Mouse (Mus musculus) embryonic facial prominence, embryonic 13.5 days (tissue): ENCODE results near the gene Tcf25. TPM values are rescaled to one million over a fixed set of nuclear protein-coding genes. Genes with fewer than 3 reads are reported as not detected.
"Not testable (repeated sequence)": the region's sequence is repeated elsewhere in the genome, so short reads cannot be mapped to it uniquely, and the experiment has no call there.

Experiments
- ATAC-seq: fragments of 200-750 bp; cut with Nextera tagmentation; 2 replicates; pipeline ENCODE4 v1.8.0; 2017; ENCODE audit warnings: low read depth; ENCODE audit not compliant: insufficient number of reproducible peaks, insufficient read depth, low FRiP score, low TSS enrichment
- H3K27ac ChIP-seq: fragments of 300-500 bp; sonication (generic); 2 replicates; pipeline ENCODE4 v1.5.1; 2015; ENCODE audit warnings: moderate library complexity, mild to moderate bottlenecking, inconsistent platforms
- H3K27me3 ChIP-seq: fragments of 300-500 bp; sonication (generic); 2 replicates; pipeline ENCODE4 v1.6.1; 2015; ENCODE audit warnings: mild to moderate bottlenecking, inconsistent platforms
- H3K36me3 ChIP-seq: fragments of 300-500 bp; sonication (generic); 2 replicates; pipeline ENCODE4 v1.6.1; 2015; ENCODE audit warnings: mild to moderate bottlenecking, inconsistent platforms
- H3K4me1 ChIP-seq: fragments of 300-500 bp; sonication (generic); 2 replicates; pipeline ENCODE4 v1.6.1; 2015; ENCODE audit warnings: inconsistent platforms
- H3K4me2 ChIP-seq: fragments of 300-500 bp; sonication (generic); 2 replicates; pipeline ENCODE4 v1.6.1; 2015; ENCODE audit warnings: moderate library complexity, mild to moderate bottlenecking, inconsistent platforms
- H3K4me3 ChIP-seq: fragments of 300-500 bp; sonication (generic); 2 replicates; pipeline ENCODE4 v1.5.1; 2015; ENCODE audit warnings: mild to moderate bottlenecking, inconsistent platforms
- H3K9ac ChIP-seq: fragments of 300-500 bp; sonication (generic); 2 replicates; pipeline ENCODE4 v1.6.1; 2015; ENCODE audit warnings: mild to moderate bottlenecking, inconsistent platforms
- H3K9me3 ChIP-seq: fragments of 300-500 bp; sonication (generic); 2 replicates; pipeline ENCODE4 v1.6.1; 2016; ENCODE audit warnings: inconsistent platforms
- WGBS: fragments of 180-500 bp; shearing (Covaris S2); methylation state at CpG from one replicate; pipeline ENCODE4 v1.1.7; 2015; ENCODE audit warnings: mixed read lengths; 5-methylcytosine and 5-hydroxymethylcytosine counted together
- polyA plus RNA-seq: library from polyadenylated mRNA; unstranded; fragments of >200 nt; fragmentation: Nextera tagmentation; extraction: Ambion mirVana; gene quantifications from 2 replicates; pipeline ENCODE4 v1.2.1, GENCODE M21; 2015

Gene Tcf25
- polyA plus RNA-seq, 1 experiment from 2014 or later, result 162 TPM

- 57% methylated on average over 7 of the region's 7 CpGs for WGBS
- peaks cover 13% of the 10 kb centered on the region for H3K36me3 ChIP-seq
- H3K4me1 ChIP-seq, result peaks cover 6% of the 10 kb centered on the region
- H3K4me2 ChIP-seq, result peak within 1 kb of the TSS; percentile 49
- 0 out of 2 replicates have a peak within 1 kb of the TSS, but pooled peaks have one; percentile 46 for H3K9ac ChIP-seq
- H3K27ac ChIP-seq, result no peak within 1 kb of the TSS
- peak within 1 kb of the TSS; percentile 23; the same call in 1 of the 2 replicates for H3K4me3 ChIP-seq
- ATAC-seq, result no peak
- no peaks in the 10 kb centered on the region for H3K27me3 ChIP-seq
- H3K9me3 ChIP-seq, result peaks cover 19% of the 10 kb centered on the region
Measured at GRCm38 (mm10) chr8:123423441-123423840, 49.9 kb downstream of the Tcf25 start, which contains the start of gene Def8. Def8 (plus strand) TSS chr8:123423527.

- Histone ChIP-seq H3K4me3 (no peak overlapping the region), H3K27me3 (no peaks in the 10 kb centered on the region), H3K27ac (no peak overlapping the region), H3K4me1 (peaks cover 6% of the 10 kb centered on the region), H3K9ac (no peak overlapping the region), H3K4me2 (no peak overlapping the region), H3K36me3 (no peaks in the 10 kb centered on the region), H3K9me3 (peaks cover 41% of the 10 kb centered on the region)
- 95% methylated on average over 27 of the region's 27 CpGs for WGBS
- ATAC-seq, result no peak
Measured at GRCm38 (mm10) chr8:123426511-123427509, 53.3 kb downstream of the Tcf25 start.

DNA sequence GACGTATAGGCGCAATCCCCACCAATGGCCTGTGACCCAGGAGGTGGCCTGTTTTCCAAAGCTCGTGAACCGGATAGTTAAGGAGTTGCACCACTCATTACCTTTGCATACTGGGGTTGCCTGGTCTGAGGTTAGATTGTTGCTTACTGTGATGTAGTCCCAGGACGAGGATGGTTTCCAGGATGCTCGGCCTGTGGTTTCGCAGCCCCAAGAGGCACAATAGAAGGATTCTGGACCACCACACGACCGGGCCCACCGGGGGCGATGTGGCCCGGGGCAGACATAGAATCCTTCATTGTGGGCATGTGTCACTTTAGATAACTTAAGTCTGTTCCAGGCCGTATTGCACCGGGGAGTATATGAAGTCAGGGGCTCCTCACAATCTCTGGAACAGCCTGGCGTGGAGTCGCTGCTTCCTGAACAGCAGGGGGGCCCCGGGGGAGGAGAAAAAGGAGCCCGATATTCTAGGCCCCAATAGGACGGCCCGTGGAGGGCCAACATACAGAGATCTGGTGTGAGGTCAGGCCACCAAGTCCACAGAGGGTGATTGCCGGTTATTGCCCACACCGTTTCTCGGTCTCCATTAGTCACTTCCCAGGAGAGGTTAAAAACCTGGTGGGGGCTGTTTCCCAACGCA is 54.2 kb downstream of the Tcf25 start:
- H3K4me2 ChIP-seq, result no peak overlapping the region
- no peaks in the 10 kb centered on the region for H3K27me3 ChIP-seq
- no peak overlapping the region for H3K9ac ChIP-seq
- 95% methylated on average over 24 of the region's 24 CpGs for whole genome bisulfite sequencing
- no peaks in the 10 kb centered on the region for H3K4me1 ChIP-seq
- no peaks in the 10 kb centered on the region for H3K36me3 ChIP-seq
- no peak overlapping the region for H3K4me3 ChIP-seq
- peaks cover 50% of the 10 kb centered on the region for H3K9me3 ChIP-seq
- no peak overlapping the region for H3K27ac ChIP-seq
- no peak for ATAC-seq

- Histone ChIP-seq H3K9ac (no peak overlapping the region), H3K36me3 (no peaks in the 10 kb centered on the region), H3K27me3 (no peaks in the 10 kb centered on the region), H3K9me3 (peaks cover 56% of the 10 kb centered on the region), H3K4me2 (no peak overlapping the region), H3K27ac (no peak overlapping the region), H3K4me1 (no peaks in the 10 kb centered on the region), H3K4me3 (no peak overlapping the region)
- ATAC-seq, result no peak
- WGBS, result 96% methylated on average over 28 of the region's 29 CpGs
Measured at GRCm38 (mm10) chr8:123428343-123428893, 54.9 kb downstream of the Tcf25 start.

- H3K4me2 ChIP-seq, result no peak overlapping the region
- no peaks in the 10 kb centered on the region for H3K4me1 ChIP-seq
- no peak overlapping the region for H3K27ac ChIP-seq
- no peak overlapping the region for H3K9ac ChIP-seq
- peaks cover 56% of the 10 kb centered on the region for H3K9me3 ChIP-seq
- H3K27me3 ChIP-seq, result no peaks in the 10 kb centered on the region
- ATAC-seq, result no peak
- no peak overlapping the region for H3K4me3 ChIP-seq
- no peaks in the 10 kb centered on the region for H3K36me3 ChIP-seq
- 95% methylated on average over 23 of the region's 23 CpGs for WGBS
Measured at GRCm38 (mm10) chr8:123428939-123429721, 55.6 kb downstream of the Tcf25 start.

DNA sequence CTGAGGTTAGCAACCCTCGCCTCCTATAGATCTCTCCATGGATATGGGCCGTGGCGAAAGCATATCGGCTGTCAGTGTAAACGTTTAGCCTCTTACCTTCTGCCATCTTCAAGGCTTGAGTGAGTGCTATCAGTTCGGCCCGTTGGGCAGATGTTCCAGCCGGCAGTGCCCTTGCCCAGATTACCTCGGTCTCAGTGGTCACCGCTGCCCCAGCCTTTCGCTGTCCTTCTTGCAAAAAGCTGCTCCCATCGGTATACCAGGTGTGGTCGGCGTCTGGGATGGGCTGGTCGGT is 56.1 kb downstream of the Tcf25 start:
- not testable (repeated sequence) for H3K27ac ChIP-seq, H3K36me3 ChIP-seq, H3K4me2 ChIP-seq, H3K9ac ChIP-seq, ATAC-seq, H3K27me3 ChIP-seq, H3K4me1 ChIP-seq, H3K4me3 ChIP-seq
- 95% methylated on average over 15 of the region's 15 CpGs for WGBS
- H3K9me3 ChIP-seq, result peaks cover 59% of the 10 kb centered on the region

DNA sequence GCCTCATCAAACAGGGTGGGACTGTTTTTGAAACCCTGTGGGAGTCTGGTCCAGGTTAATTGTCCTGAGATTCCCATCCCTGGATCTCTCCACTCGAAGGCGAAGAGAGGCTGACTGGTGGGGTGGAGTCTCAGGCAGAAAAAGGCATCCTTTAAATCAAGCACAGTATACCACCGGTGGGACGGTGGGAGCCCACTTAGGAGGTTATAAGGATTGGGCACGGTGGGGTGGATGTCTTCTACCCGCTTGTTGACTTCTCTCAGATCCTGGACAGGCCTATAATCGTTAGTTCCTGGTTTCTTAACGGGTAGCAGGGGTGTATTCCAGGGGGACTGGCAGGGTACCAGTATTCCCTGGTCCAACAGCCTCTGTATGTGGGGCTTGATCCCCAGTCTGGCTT is 57.4 kb downstream of the Tcf25 start:
- H3K9me3 ChIP-seq, result peaks cover 63% of the 10 kb centered on the region
- not testable (repeated sequence) for H3K36me3 ChIP-seq, H3K9ac ChIP-seq

GRCm38 (mm10) chr8:123431616-123432365 is 58.2 kb downstream of the Tcf25 start:
- Histone ChIP-seq H3K9me3 (peaks cover 60% of the 10 kb centered on the region), H3K4me2 (no peak overlapping the region), H3K36me3 (no peaks in the 10 kb centered on the region), H3K27me3 (no peaks in the 10 kb centered on the region), H3K4me1 (no peaks in the 10 kb centered on the region), H3K9ac (no peak overlapping the region), H3K27ac (no peak overlapping the region), H3K4me3 (no peak overlapping the region)
- WGBS, result 94% methylated on average over 25 of the region's 25 CpGs
- ATAC-seq, result no peak

More for the DNA sequence above, 57.4 kb downstream of the Tcf25 start:
- H3K4me3 ChIP-seq, ATAC-seq, H3K4me2 ChIP-seq, H3K27ac ChIP-seq, H3K27me3 ChIP-seq, H3K4me1 ChIP-seq: not testable (repeated sequence)
- WGBS, result 88% methylated on average over 8 of the region's 8 CpGs

GRCm38 (mm10) chr8:123432381-123432780 is 58.8 kb downstream of the Tcf25 start:
- Histone ChIP-seq H3K9me3 (peaks cover 55% of the 10 kb centered on the region), H3K4me3 (no peak overlapping the region), H3K4me2 (no peak overlapping the region), H3K27ac (no peak overlapping the region), H3K4me1 (no peaks in the 10 kb centered on the region), H3K9ac (no peak overlapping the region), H3K36me3 (no peaks in the 10 kb centered on the region), H3K27me3 (no peaks in the 10 kb centered on the region)
- 96% methylated on average over 16 of the region's 16 CpGs for WGBS
- no peak for ATAC-seq

DNA sequence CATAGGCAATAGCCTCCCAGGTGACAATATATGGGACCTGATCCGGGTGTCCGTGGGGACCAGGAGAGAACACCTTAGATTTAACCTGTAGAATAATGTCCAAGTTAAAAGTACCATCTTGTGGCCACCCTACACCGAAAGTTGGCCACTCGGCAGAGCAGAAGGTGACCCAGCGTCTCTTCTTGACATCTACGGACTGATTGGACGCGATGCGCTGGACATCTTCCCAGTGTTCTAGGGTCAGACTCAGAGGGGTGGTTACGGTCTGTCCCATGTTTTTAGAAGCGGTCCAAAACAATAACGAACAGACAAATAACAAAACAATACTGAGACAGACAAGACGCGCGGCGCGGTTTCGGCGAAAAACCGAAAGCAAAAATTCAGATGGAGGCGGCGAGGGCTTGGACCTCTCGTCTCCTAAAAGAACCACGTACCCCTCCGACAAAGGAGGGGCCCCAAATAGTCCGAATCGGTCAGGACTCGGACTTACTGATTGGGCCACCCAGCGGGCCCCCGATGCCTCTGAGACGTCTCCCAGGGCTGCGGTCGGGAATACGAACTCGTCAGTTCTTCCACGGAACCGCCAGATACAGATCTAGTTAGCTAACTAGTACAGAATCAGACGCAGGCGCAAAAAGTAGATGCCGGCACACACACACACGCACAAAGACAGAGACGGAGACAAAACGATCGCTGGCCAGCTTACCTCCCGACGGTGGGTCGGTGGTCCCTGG is 59.9 kb downstream of the Tcf25 start:
- H3K27me3 ChIP-seq, ATAC-seq, H3K9ac ChIP-seq, H3K4me1 ChIP-seq, H3K4me2 ChIP-seq, H3K27ac ChIP-seq, H3K4me3 ChIP-seq, H3K36me3 ChIP-seq: not testable (repeated sequence)
- H3K9me3 ChIP-seq, result peaks cover 45% of the 10 kb centered on the region
- WGBS, result 96% methylated on average over 47 of the region's 47 CpGs
